Mouse (Mus musculus): Measurements from ENCODE around the gene Lurap1l. TPM values are rescaled to one million over a fixed set of nuclear protein-coding genes. Genes with fewer than 3 reads are reported as not detected.
A peak's percentile ranks its signal among the peaks of the same experiment; 100 is the strongest.

Gene Lurap1l
- polyA plus RNA-seq (2015; fragmentation: Nextera tagmentation; extraction: Ambion mirVana) = 18.3 and 22.2 TPM in 2 replicates

- peak within 1 kb of the TSS; percentile 79 for H3K9ac ChIP-seq (ENCODE audit: low read depth, low read length)
- H3K9me3 ChIP-seq (replicated peaks; ENCODE audit: low read length) = no peaks in the 10 kb centered on the region
- no peaks in the 10 kb centered on the region for H3K36me3 ChIP-seq (ENCODE audit: insufficient read depth, low read length)
- ATAC-seq (replicated peaks; ENCODE audit: low FRiP score, low read depth) (no peak; the same call in 1 of the 2 replicates), DNase-seq (ENCODE audit: low spot score) (peak; percentile 86)
- H3K4me1 ChIP-seq (replicated peaks; ENCODE audit: insufficient read depth, low read length) = 0 out of 2 replicates have a peak, but pooled peaks cover 5% of the 10 kb centered on the region
- H3K4me2 ChIP-seq (ENCODE audit: low read length) = peak within 1 kb of the TSS; percentile 93
- no peak for TF ChIP-seq CTCF (IDR thresholded peaks at IDR 0.05; ENCODE audit: low read depth)
- peak within 1 kb of the TSS; percentile 91 for H3K4me3 ChIP-seq (replicated peaks; ENCODE audit: low read depth, low read length)
- peak within 1 kb of the TSS; percentile 94 for H3K27ac ChIP-seq
- H3K27me3 ChIP-seq (ENCODE audit: insufficient read depth, low read length) = no peaks in the 10 kb centered on the region
- 0% methylated on average over 10 of the region's 10 CpGs for WGBS
Observed at GRCm38 (mm10) chr4:80910481-80910870, at the start of gene Lurap1l. Gene Lurap1l, plus strand, starts transcription at chr4:80910646.

- no peak for TF ChIP-seq CTCF (IDR thresholded peaks at IDR 0.05; ENCODE audit: low read depth)
- no peaks in the 10 kb centered on the region for H3K4me1 ChIP-seq (replicated peaks; ENCODE audit: insufficient read depth, low read length)
- ATAC-seq (replicated peaks; ENCODE audit: low FRiP score, low read depth) = no peak
- H3K27me3 ChIP-seq (ENCODE audit: insufficient read depth, low read length) = no peaks in the 10 kb centered on the region
- H3K27ac ChIP-seq = no peak overlapping the region
- DNase-seq (ENCODE audit: low spot score) = no peak
- 86% methylated on average over 9 of the region's 9 CpGs for WGBS
- no peaks in the 10 kb centered on the region for H3K36me3 ChIP-seq (ENCODE audit: insufficient read depth, low read length)
- no peaks in the 10 kb centered on the region for H3K9me3 ChIP-seq (replicated peaks; ENCODE audit: low read length)
- no peak overlapping the region for H3K9ac ChIP-seq (ENCODE audit: low read depth, low read length)
- no peak overlapping the region for H3K4me3 ChIP-seq (replicated peaks; ENCODE audit: low read depth, low read length)
- H3K4me2 ChIP-seq (ENCODE audit: low read length) = no peak overlapping the region
Observed at GRCm38 (mm10) chr4:80862962-80863361, 47.5 kb upstream of the Lurap1l start.

GRCm38 (mm10) chr4:80863906-80864305 lies 46.5 kb upstream of the Lurap1l start:
- H3K27me3 ChIP-seq (ENCODE audit: insufficient read depth, low read length) = no peaks in the 10 kb centered on the region
- ATAC-seq (replicated peaks; ENCODE audit: low FRiP score, low read depth) (no peak), DNase-seq (ENCODE audit: low spot score) (no peak)
- TF ChIP-seq CTCF (IDR thresholded peaks at IDR 0.05; ENCODE audit: low read depth) = no peak
- WGBS = 73% methylated on average over 7 of the region's 7 CpGs
- no peak overlapping the region for H3K9ac ChIP-seq (ENCODE audit: low read depth, low read length)
- no peaks in the 10 kb centered on the region for H3K4me1 ChIP-seq (replicated peaks; ENCODE audit: insufficient read depth, low read length)
- no peaks in the 10 kb centered on the region for H3K36me3 ChIP-seq (ENCODE audit: insufficient read depth, low read length)
- H3K27ac ChIP-seq = no peak overlapping the region
- no peaks in the 10 kb centered on the region for H3K9me3 ChIP-seq (replicated peaks; ENCODE audit: low read length)
- no peak overlapping the region for H3K4me3 ChIP-seq (replicated peaks; ENCODE audit: low read depth, low read length)
- H3K4me2 ChIP-seq (ENCODE audit: low read length) = no peak overlapping the region

GRCm38 (mm10) chr4:80864511-80864922 lies 45.9 kb upstream of the Lurap1l start:
- peak; percentile 59 for DNase-seq (ENCODE audit: low spot score)
- TF ChIP-seq CTCF (IDR thresholded peaks at IDR 0.05; ENCODE audit: low read depth) = no peak
- no peaks in the 10 kb centered on the region for H3K4me1 ChIP-seq (replicated peaks; ENCODE audit: insufficient read depth, low read length)
- H3K36me3 ChIP-seq (ENCODE audit: insufficient read depth, low read length) = no peaks in the 10 kb centered on the region
- no peaks in the 10 kb centered on the region for H3K9me3 ChIP-seq (replicated peaks; ENCODE audit: low read length)
- no peaks in the 10 kb centered on the region for H3K27me3 ChIP-seq (ENCODE audit: insufficient read depth, low read length)
- 3% methylated on average over 17 of the region's 17 CpGs for WGBS
- H3K4me3 ChIP-seq (replicated peaks; ENCODE audit: low read depth, low read length) = peak overlapping the region; percentile 24
- no peak for ATAC-seq (replicated peaks; ENCODE audit: low FRiP score, low read depth)
- peak overlapping the region; percentile 40; the same call in 1 of the 2 replicates for H3K9ac ChIP-seq (ENCODE audit: low read depth, low read length)
- H3K4me2 ChIP-seq (ENCODE audit: low read length) = peak overlapping the region; percentile 63
- no peak overlapping the region for H3K27ac ChIP-seq

- H3K36me3 ChIP-seq (ENCODE audit: insufficient read depth, low read length) = no peaks in the 10 kb centered on the region
- no peak for ATAC-seq (replicated peaks; ENCODE audit: low FRiP score, low read depth)
- no peak overlapping the region for H3K9ac ChIP-seq (ENCODE audit: low read depth, low read length)
- no peaks in the 10 kb centered on the region for H3K9me3 ChIP-seq (replicated peaks; ENCODE audit: low read length)
- H3K4me3 ChIP-seq (replicated peaks; ENCODE audit: low read depth, low read length) = no peak overlapping the region
- TF ChIP-seq CTCF (IDR thresholded peaks at IDR 0.05; ENCODE audit: low read depth) = peak; percentile 77
- WGBS = 9% methylated on average over 5 of the region's 5 CpGs
- DNase-seq (ENCODE audit: low spot score) = peak; percentile 83
- no peaks in the 10 kb centered on the region for H3K27me3 ChIP-seq (ENCODE audit: insufficient read depth, low read length)
- H3K4me1 ChIP-seq (replicated peaks; ENCODE audit: insufficient read depth, low read length) = no peaks in the 10 kb centered on the region
- no peak overlapping the region for H3K4me2 ChIP-seq (ENCODE audit: low read length)
- no peak overlapping the region for H3K27ac ChIP-seq
Observed at GRCm38 (mm10) chr4:80866065-80866464, 44.4 kb upstream of the Lurap1l start.

- Histone ChIP-seq H3K9me3 (replicated peaks; ENCODE audit: low read length) (no peaks in the 10 kb centered on the region), H3K36me3 (ENCODE audit: insufficient read depth, low read length) (no peaks in the 10 kb centered on the region), H3K9ac (ENCODE audit: low read depth, low read length) (no peak overlapping the region), H3K4me2 (ENCODE audit: low read length) (no peak overlapping the region), H3K4me3 (replicated peaks; ENCODE audit: low read depth, low read length) (no peak overlapping the region), H3K27ac (no peak overlapping the region), H3K4me1 (replicated peaks; ENCODE audit: insufficient read depth, low read length) (0 out of 2 replicates have a peak, but pooled peaks cover 3% of the 10 kb centered on the region), H3K27me3 (ENCODE audit: insufficient read depth, low read length) (no peaks in the 10 kb centered on the region)
- DNase-seq (ENCODE audit: low spot score) (no peak), ATAC-seq (replicated peaks; ENCODE audit: low FRiP score, low read depth) (no peak)
- 26% methylated on average over 2 of the region's 2 CpGs for WGBS
- peak; percentile 36; the same call in 1 of the 2 replicates for TF ChIP-seq CTCF (IDR thresholded peaks at IDR 0.05; ENCODE audit: low read depth)
Observed at GRCm38 (mm10) chr4:80869598-80869997, 40.8 kb upstream of the Lurap1l start.
